Mouse (Mus musculus) layer of hippocampus, adult 2 months (tissue): ENCODE measurements around the gene Creg1. TPM values are rescaled to one million over a fixed set of nuclear protein-coding genes. Genes with fewer than 3 reads are reported as not detected.
"Not testable (repeated sequence)": the region's sequence is repeated elsewhere in the genome, so short reads cannot be mapped to it uniquely, and the experiment has no call there.

Source experiments
- DNase-seq, 2 experiments: peaks; one replicate each; pipeline ENCODE4 v3.0.0; 2022; ENCODE audit warnings: low spot score in 2 of 2
- H3K27ac ChIP-seq: fragments of 200-600 bp; 2 replicates; pipeline ENCODE4 v1.8.1; 2022
- H3K4me3 ChIP-seq: fragments of 200-600 bp; 2 replicates; pipeline ENCODE4 v1.8.1; 2022; ENCODE audit warnings: mild to moderate bottlenecking
- CTCF ChIP-seq: fragments of 200-600 bp; conservative IDR thresholded peaks from 2 replicates; pipeline ENCODE4 v1.8.1; 2022; ENCODE audit warnings: antibody characterized with exemption, mild to moderate bottlenecking, moderate library complexity
- total RNA-seq, 2 experiments: library from RNA; stranded (reverse); gene quantifications; 2 replicates each; pipeline ENCODE4 v1.2.3; 2021

Gene Creg1
- total RNA-seq, 2 experiments from 2014 or later = 23.8 to 26.4 TPM

DNA sequence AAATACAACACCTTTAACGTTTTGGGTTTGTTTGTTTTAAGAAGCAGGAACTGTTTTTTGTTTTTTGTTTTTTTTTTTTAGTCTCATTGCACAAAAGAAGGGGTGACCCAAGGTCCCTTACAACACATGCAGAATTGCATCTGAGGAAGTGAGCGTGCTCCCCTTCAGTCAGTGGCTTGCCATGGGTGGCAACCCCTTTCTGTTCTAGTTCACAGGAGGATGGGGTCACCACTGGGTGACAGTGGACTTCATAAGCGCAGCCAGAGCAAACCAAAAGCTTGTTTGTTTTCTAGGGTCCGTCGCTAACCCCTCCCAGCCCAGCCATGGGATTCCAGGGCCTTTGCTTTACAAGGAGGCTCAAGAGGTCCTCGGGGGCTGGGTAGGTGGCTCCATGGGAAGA, 32.0 kb upstream of the Creg1 start:
- DNase-seq = no peak
- no peak overlapping the region for H3K27ac ChIP-seq
- no peak overlapping the region for H3K4me3 ChIP-seq
- no peak for TF ChIP-seq CTCF

DNA sequence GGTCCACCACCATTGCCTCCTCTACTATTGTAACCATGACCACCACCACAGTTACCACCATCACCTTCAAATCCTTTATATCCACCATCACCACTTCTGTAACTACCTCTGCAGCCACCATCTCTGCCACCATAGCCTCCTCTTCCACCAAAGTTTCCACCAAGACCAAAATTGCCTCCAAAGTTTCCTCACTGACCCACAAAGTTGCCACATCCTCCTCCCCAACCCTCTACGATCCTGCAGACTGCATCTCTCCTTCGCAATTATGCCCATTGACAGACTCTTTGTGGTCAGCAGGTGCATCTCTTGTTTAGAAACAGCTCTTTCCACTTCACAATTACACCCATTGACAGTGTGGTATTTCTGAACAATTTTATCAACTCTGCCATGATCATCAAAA, 28.7 kb upstream of the Creg1 start:
- H3K4me3 ChIP-seq = no peak overlapping the region
- TF ChIP-seq CTCF = no peak
- no peak for DNase-seq

GRCm38 (mm10) chr1:165735826-165736818, 27.4 kb upstream of the Creg1 start:
- DNase-seq = peak; percentile 87 to 91
- Histone ChIP-seq H3K27ac (no peak overlapping the region), H3K4me3 (peak overlapping the region; percentile 16; the same call in 1 of the 2 replicates)
- peak; percentile 97 for TF ChIP-seq CTCF

More for the DNA sequence above, 28.7 kb upstream of the Creg1 start:
- H3K27ac ChIP-seq = no peak overlapping the region

- Histone ChIP-seq H3K27ac (no peak overlapping the region), H3K4me3 (no peak overlapping the region)
- no peak for TF ChIP-seq CTCF
- DNase-seq = no peak
These were observed 26.1 kb upstream of the Creg1 start for GRCm38 (mm10) chr1:165737451-165737850.

DNA sequence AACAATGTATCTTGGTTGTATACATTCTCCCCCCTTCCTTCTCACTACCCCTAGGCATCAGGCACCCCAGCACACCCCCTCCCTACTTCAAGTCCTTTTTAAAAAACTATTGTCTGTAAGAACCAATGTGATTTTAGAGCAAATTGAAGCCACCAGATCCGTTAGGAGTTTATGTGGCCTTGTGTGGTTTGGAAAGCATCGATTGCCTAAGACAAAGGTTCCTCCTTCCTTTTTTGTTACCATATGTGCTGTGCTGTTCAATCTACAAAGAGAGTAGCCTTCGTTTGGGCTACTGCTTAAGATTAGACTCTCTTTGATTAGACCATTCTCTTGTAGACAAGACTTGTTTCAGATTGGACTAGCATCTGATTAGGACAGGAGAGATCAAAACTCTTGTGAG, 25.7 kb upstream of the Creg1 start:
- no peak for TF ChIP-seq CTCF
- Histone ChIP-seq H3K27ac (no peak overlapping the region), H3K4me3 (no peak overlapping the region)
- DNase-seq = no peak

DNA sequence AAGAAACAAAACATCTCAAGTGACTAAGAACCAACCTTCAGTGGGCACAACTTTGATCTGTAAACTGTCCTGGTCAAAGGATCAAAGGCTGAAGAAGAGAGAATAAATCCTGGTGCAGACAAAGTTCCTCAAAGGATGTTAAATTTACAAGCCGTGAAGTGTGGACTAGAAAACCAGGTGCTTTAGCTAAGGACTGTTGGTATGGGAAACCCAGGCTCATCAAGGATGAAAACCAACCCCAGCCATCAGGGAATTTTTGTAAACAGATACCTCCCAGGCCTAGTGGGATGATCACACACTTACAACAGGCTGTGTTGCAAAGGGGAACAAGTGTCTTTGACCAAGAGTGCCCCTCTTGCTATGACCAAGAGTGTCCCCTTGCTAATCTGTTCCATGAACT, 24.6 kb upstream of the Creg1 start:
- no peak overlapping the region for H3K27ac ChIP-seq
- no peak for DNase-seq
- no peak overlapping the region for H3K4me3 ChIP-seq
- no peak for TF ChIP-seq CTCF

- H3K4me3 ChIP-seq = no peak overlapping the region
- no peak for DNase-seq
- no peak overlapping the region for H3K27ac ChIP-seq
- no peak for TF ChIP-seq CTCF
These were observed 21.6 kb upstream of the Creg1 start for GRCm38 (mm10) chr1:165741989-165742388.

DNA sequence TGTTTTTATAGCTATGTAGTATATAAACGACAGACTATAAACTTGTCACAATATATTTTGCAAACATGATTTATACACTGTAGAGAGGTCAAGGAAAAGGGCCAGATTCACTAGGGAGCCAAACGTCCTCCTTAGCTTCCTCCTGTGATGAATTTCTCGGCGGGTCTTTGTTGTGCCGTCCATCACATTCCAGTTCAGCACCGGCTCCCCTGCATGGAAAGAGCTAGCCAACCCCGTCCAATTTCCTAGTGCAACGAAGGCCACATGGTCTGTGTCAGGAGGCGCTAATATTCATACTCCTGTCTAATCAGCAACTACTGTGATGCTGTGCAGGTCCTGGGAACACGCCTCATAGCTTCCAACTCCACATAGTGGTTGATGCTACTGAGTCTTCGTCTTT, 15.5 kb upstream of the Creg1 start:
- Histone ChIP-seq H3K27ac (no peak overlapping the region), H3K4me3 (no peak overlapping the region)
- TF ChIP-seq CTCF = no peak
- DNase-seq = no peak

GRCm38 (mm10) chr1:165751142-165751541, 12.4 kb upstream of the Creg1 start:
- Histone ChIP-seq H3K4me3 (no peak overlapping the region), H3K27ac (no peak overlapping the region)
- no peak for DNase-seq
- no peak for TF ChIP-seq CTCF

GRCm38 (mm10) chr1:165751838-165752237, 11.7 kb upstream of the Creg1 start:
- no peak for TF ChIP-seq CTCF
- H3K4me3 ChIP-seq = no peak overlapping the region
- no peak for DNase-seq
- H3K27ac ChIP-seq = no peak overlapping the region

- Histone ChIP-seq H3K4me3 (no peak overlapping the region), H3K27ac (no peak overlapping the region)
- no peak for DNase-seq
- TF ChIP-seq CTCF = no peak
These were observed 9.3 kb upstream of the Creg1 start for GRCm38 (mm10) chr1:165754205-165754604.

- H3K4me3 ChIP-seq = no peak overlapping the region
- H3K27ac ChIP-seq = no peak overlapping the region
- TF ChIP-seq CTCF = no peak
- no peak for DNase-seq
These were observed 8.4 kb upstream of the Creg1 start for GRCm38 (mm10) chr1:165755194-165755593.

- no peak for DNase-seq
- Histone ChIP-seq H3K27ac (no peak overlapping the region), H3K4me3 (no peak overlapping the region)
- peak; percentile 31; the same call in 1 of the 2 replicates for TF ChIP-seq CTCF
These were observed 1.8 kb upstream of the Creg1 start for GRCm38 (mm10) chr1:165761522-165762305.

GRCm38 (mm10) chr1:165762498-165762897, 1.0 kb upstream of the Creg1 start:
- not testable (repeated sequence) for H3K4me3 ChIP-seq, DNase-seq, H3K27ac ChIP-seq
